Mouse (Mus musculus) embryonic facial prominence, embryonic 12.5 days (tissue): ENCODE results near the gene Vamp5. TPM values are rescaled to one million over a fixed set of nuclear protein-coding genes. Genes with fewer than 3 reads are reported as not detected.

Source experiments
- ATAC-seq: fragments of 200-750 bp; cut with Nextera tagmentation; 2 replicates; pipeline ENCODE4 v1.8.0; 2017; ENCODE audit not compliant: insufficient number of reproducible peaks, insufficient read depth, low FRiP score, low TSS enrichment
- H3K27ac ChIP-seq: fragments of 300-500 bp; sonication (generic); 2 replicates; pipeline ENCODE4 v1.5.1; 2016; ENCODE audit warnings: mild to moderate bottlenecking
- H3K27me3 ChIP-seq: fragments of 300-500 bp; sonication (generic); 2 replicates; pipeline ENCODE4 v1.6.1; 2016; ENCODE audit warnings: mild to moderate bottlenecking, moderate library complexity
- H3K36me3 ChIP-seq: fragments of 300-500 bp; sonication (generic); 2 replicates; pipeline ENCODE4 v1.6.1; 2016; ENCODE audit warnings: mild to moderate bottlenecking
- H3K4me1 ChIP-seq: fragments of 300-500 bp; sonication (generic); 2 replicates; pipeline ENCODE4 v1.6.1; 2016
- H3K4me2 ChIP-seq: fragments of 300-500 bp; sonication (generic); replicated peaks from 2 replicates; pipeline ENCODE4 v1.6.1; 2016; ENCODE audit warnings: mild to moderate bottlenecking, moderate library complexity
- H3K4me3 ChIP-seq: fragments of 300-500 bp; sonication (generic); 2 replicates; pipeline ENCODE4 v1.5.1; 2016; ENCODE audit warnings: mild to moderate bottlenecking
- H3K9ac ChIP-seq: fragments of 300-500 bp; sonication (generic); 2 replicates; pipeline ENCODE4 v1.6.1; 2016; ENCODE audit warnings: mild to moderate bottlenecking, moderate library complexity
- H3K9me3 ChIP-seq: fragments of 300-500 bp; sonication (generic); 2 replicates; pipeline ENCODE4 v1.6.1; 2016; ENCODE audit warnings: mild to moderate bottlenecking, moderate library complexity
- WGBS: fragments of 180-500 bp; shearing (Covaris S2); methylation state at CpG from one replicate; pipeline ENCODE4 v1.1.7; 2016; 5-methylcytosine and 5-hydroxymethylcytosine counted together
- polyA plus RNA-seq: library from polyadenylated mRNA; unstranded; fragments of >200 nt; fragmentation: Nextera tagmentation; extraction: Ambion mirVana; gene quantifications from 2 replicates; pipeline ENCODE4 v1.2.1, GENCODE M21; 2016

The Vamp5 gene
- polyA plus RNA-seq, 1 experiment from 2014 or later, result 14.5 TPM

GRCm38 (mm10) chr6:72374820-72375563 lies 5.3 kb downstream of the Vamp5 start:
- Histone ChIP-seq H3K4me2 (no peak overlapping the region), H3K27ac (no peak overlapping the region), H3K27me3 (peaks cover 9% of the 10 kb centered on the region), H3K4me1 (0 out of 2 replicates have a peak, but pooled peaks cover 7% of the 10 kb centered on the region), H3K4me3 (no peak overlapping the region), H3K9me3 (no peaks in the 10 kb centered on the region), H3K36me3 (no peaks in the 10 kb centered on the region), H3K9ac (no peak overlapping the region)
- no peak for ATAC-seq
- 81% methylated on average over 15 of the region's 15 CpGs for WGBS

- no peaks in the 10 kb centered on the region for H3K36me3 ChIP-seq
- H3K4me1 ChIP-seq, result 0 out of 2 replicates have a peak, but pooled peaks cover 7% of the 10 kb centered on the region
- peaks cover 2% of the 10 kb centered on the region; the same call in 1 of the 2 replicates for H3K27me3 ChIP-seq
- H3K4me3 ChIP-seq, result no peak overlapping the region
- H3K27ac ChIP-seq, result no peak overlapping the region
- no peak for ATAC-seq
- H3K9me3 ChIP-seq, result no peaks in the 10 kb centered on the region
- H3K4me2 ChIP-seq, result no peak overlapping the region
- WGBS, result 63% methylated on average over 7 of the region's 7 CpGs
- H3K9ac ChIP-seq, result no peak overlapping the region
Observed at GRCm38 (mm10) chr6:72374206-72374605, 6.1 kb downstream of the Vamp5 start.

GRCm38 (mm10) chr6:72373184-72373583 lies 7.1 kb downstream of the Vamp5 start:
- ATAC-seq, result no peak
- Histone ChIP-seq H3K4me2 (no peak overlapping the region), H3K9ac (no peak overlapping the region), H3K4me1 (0 out of 2 replicates have a peak, but pooled peaks cover 7% of the 10 kb centered on the region), H3K4me3 (no peak overlapping the region), H3K9me3 (no peaks in the 10 kb centered on the region), H3K36me3 (no peaks in the 10 kb centered on the region), H3K27me3 (no peaks in the 10 kb centered on the region), H3K27ac (no peak overlapping the region)
- 89% methylated on average over 4 of the region's 4 CpGs for WGBS

GRCm38 (mm10) chr6:72371571-72371970 lies 8.7 kb downstream of the Vamp5 start:
- H3K9ac ChIP-seq, result no peak overlapping the region
- ATAC-seq, result no peak
- WGBS, result 6% methylated on average over 1 of the region's 1 CpGs

GRCm38 (mm10) chr6:72371147-72371546 lies 9.1 kb downstream of the Vamp5 start:
- H3K36me3 ChIP-seq, result no peaks in the 10 kb centered on the region
- no peak for ATAC-seq
- no peak overlapping the region for H3K27ac ChIP-seq
- 0 out of 2 replicates have a peak, but pooled peaks cover 7% of the 10 kb centered on the region for H3K4me1 ChIP-seq
- 44% methylated on average over 5 of the region's 5 CpGs for WGBS
- no peaks in the 10 kb centered on the region for H3K27me3 ChIP-seq
- H3K4me2 ChIP-seq, result no peak overlapping the region
- no peak overlapping the region for H3K9ac ChIP-seq
- no peak overlapping the region for H3K4me3 ChIP-seq
- no peaks in the 10 kb centered on the region for H3K9me3 ChIP-seq

More at GRCm38 (mm10) chr6:72371571-72371970, 8.7 kb downstream of the Vamp5 start:
- Histone ChIP-seq H3K27ac (no peak overlapping the region), H3K36me3 (no peaks in the 10 kb centered on the region), H3K9me3 (no peaks in the 10 kb centered on the region), H3K4me3 (no peak overlapping the region), H3K4me1 (0 out of 2 replicates have a peak, but pooled peaks cover 7% of the 10 kb centered on the region), H3K4me2 (no peak overlapping the region), H3K27me3 (no peaks in the 10 kb centered on the region)

- H3K4me3 ChIP-seq, result no peak overlapping the region
- 0 out of 2 replicates have a peak, but pooled peaks cover 7% of the 10 kb centered on the region for H3K4me1 ChIP-seq
- WGBS, result 82% methylated on average over 12 of the region's 12 CpGs
- H3K27ac ChIP-seq, result no peak overlapping the region
- H3K9ac ChIP-seq, result no peak overlapping the region
- H3K9me3 ChIP-seq, result no peaks in the 10 kb centered on the region
- H3K4me2 ChIP-seq, result no peak overlapping the region
- no peaks in the 10 kb centered on the region for H3K27me3 ChIP-seq
- no peaks in the 10 kb centered on the region for H3K36me3 ChIP-seq
- no peak for ATAC-seq
Observed at GRCm38 (mm10) chr6:72370091-72370490, 10.2 kb downstream of the Vamp5 start.

GRCm38 (mm10) chr6:72369557-72369956 lies 10.7 kb downstream of the Vamp5 start:
- Histone ChIP-seq H3K9ac (no peak overlapping the region), H3K4me2 (no peak overlapping the region), H3K27ac (no peak overlapping the region), H3K4me3 (no peak overlapping the region), H3K36me3 (no peaks in the 10 kb centered on the region), H3K9me3 (no peaks in the 10 kb centered on the region), H3K4me1 (0 out of 2 replicates have a peak, but pooled peaks cover 7% of the 10 kb centered on the region), H3K27me3 (no peaks in the 10 kb centered on the region)
- 83% methylated on average over 4 of the region's 4 CpGs for WGBS
- ATAC-seq, result no peak

GRCm38 (mm10) chr6:72367460-72367974 lies 12.8 kb downstream of the Vamp5 start:
- Histone ChIP-seq H3K9me3 (no peaks in the 10 kb centered on the region), H3K4me1 (0 out of 2 replicates have a peak, but pooled peaks cover 7% of the 10 kb centered on the region), H3K9ac (no peak overlapping the region), H3K27me3 (no peaks in the 10 kb centered on the region), H3K4me2 (no peak overlapping the region), H3K27ac (no peak overlapping the region), H3K4me3 (no peak overlapping the region), H3K36me3 (no peaks in the 10 kb centered on the region)
- no peak for ATAC-seq
- 75% methylated on average over 4 of the region's 4 CpGs for WGBS

GRCm38 (mm10) chr6:72366844-72367443 lies 13.3 kb downstream of the Vamp5 start, which contains the start of gene Rnf181:
Gene Rnf181 (minus strand): TSS chr6:72366956.
- Histone ChIP-seq H3K9me3 (no peaks in the 10 kb centered on the region), H3K27me3 (no peaks in the 10 kb centered on the region), H3K27ac (no peak within 1 kb of the TSS), H3K9ac (no peak within 1 kb of the TSS), H3K4me3 (no peak within 1 kb of the TSS), H3K36me3 (no peaks in the 10 kb centered on the region), H3K4me1 (0 out of 2 replicates have a peak, but pooled peaks cover 7% of the 10 kb centered on the region), H3K4me2 (no peak within 1 kb of the TSS)
- no peak for ATAC-seq
- WGBS, result 66% methylated on average over 4 of the region's 4 CpGs

GRCm38 (mm10) chr6:72366304-72366703 lies 14.0 kb downstream of the Vamp5 start:
- Histone ChIP-seq H3K9me3 (no peaks in the 10 kb centered on the region), H3K4me1 (peaks cover 11% of the 10 kb centered on the region), H3K27ac (no peak overlapping the region), H3K4me2 (no peak overlapping the region), H3K27me3 (no peaks in the 10 kb centered on the region), H3K4me3 (no peak overlapping the region), H3K9ac (no peak overlapping the region), H3K36me3 (no peaks in the 10 kb centered on the region)
- 66% methylated on average over 3 of the region's 3 CpGs for WGBS
- no peak for ATAC-seq

GRCm38 (mm10) chr6:72364985-72365384 lies 15.3 kb downstream of the Vamp5 start:
- H3K27me3 ChIP-seq, result no peaks in the 10 kb centered on the region
- WGBS, result 73% methylated on average over 6 of the region's 6 CpGs

GRCm38 (mm10) chr6:72364009-72364408 lies 16.3 kb downstream of the Vamp5 start:
- ATAC-seq, result no peak
- WGBS, result 44% methylated on average over 7 of the region's 7 CpGs

More at GRCm38 (mm10) chr6:72364985-72365384, 15.3 kb downstream of the Vamp5 start:
- Histone ChIP-seq H3K4me1 (peaks cover 9% of the 10 kb centered on the region), H3K36me3 (peaks cover 6% of the 10 kb centered on the region; the same call in 1 of the 2 replicates), H3K9me3 (no peaks in the 10 kb centered on the region), H3K4me2 (no peak overlapping the region), H3K4me3 (no peak overlapping the region), H3K27ac (no peak overlapping the region), H3K9ac (no peak overlapping the region)
- no peak for ATAC-seq

More at GRCm38 (mm10) chr6:72364009-72364408, 16.3 kb downstream of the Vamp5 start:
- Histone ChIP-seq H3K4me1 (peaks cover 9% of the 10 kb centered on the region), H3K4me3 (no peak overlapping the region), H3K27me3 (no peaks in the 10 kb centered on the region), H3K9me3 (no peaks in the 10 kb centered on the region), H3K27ac (no peak overlapping the region), H3K9ac (no peak overlapping the region), H3K4me2 (no peak overlapping the region), H3K36me3 (peaks cover 10% of the 10 kb centered on the region)
